Mouse (Mus musculus): ENCODE measurements around the gene Crat. TPM values are rescaled to one million over a fixed set of nuclear protein-coding genes. Genes with fewer than 3 reads are reported as not detected.
A peak's percentile ranks its signal among the peaks of the same experiment; 100 is the strongest.

Gene Crat
- total RNA-seq, 2 experiments from 2014 or later = 33.2 to 33.3 TPM

GRCm38 (mm10) chr2:30379307-30379706 lies 36.3 kb downstream of the Crat start:
- intact Hi-C loops (cut with DNase I) = no loop called here
- no peak for DNase-seq

GRCm38 (mm10) chr2:30377721-30378120 lies 37.9 kb downstream of the Crat start:
- intact Hi-C loops (cut with DNase I) = no loop called here
- DNase-seq = no peak

- no peak for DNase-seq
- intact Hi-C loops (cut with DNase I) = no loop called here
These were observed 39.7 kb downstream of the Crat start for GRCm38 (mm10) chr2:30375893-30376292.

GRCm38 (mm10) chr2:30372726-30373125 lies 42.9 kb downstream of the Crat start:
- intact Hi-C loops (cut with DNase I) = no loop called here

GRCm38 (mm10) chr2:30371544-30371943 lies 44.1 kb downstream of the Crat start:
- intact Hi-C loops (cut with DNase I) = no loop called here
- DNase-seq = no peak

More at GRCm38 (mm10) chr2:30372726-30373125, 42.9 kb downstream of the Crat start:
- no peak for DNase-seq

- intact Hi-C loops (cut with DNase I) = no loop called here
- no peak for DNase-seq
These were observed 49.4 kb downstream of the Crat start for GRCm38 (mm10) chr2:30366203-30366602.

GRCm38 (mm10) chr2:30365281-30366069 lies 50.1 kb downstream of the Crat start:
- intact Hi-C loops (cut with DNase I) = no loop called here
- DNase-seq = no peak

GRCm38 (mm10) chr2:30363773-30364650 lies 51.6 kb downstream of the Crat start, which contains the start of gene Miga2:
Miga2 (plus strand) TSS chr2:30364233.
- intact Hi-C loops (cut with DNase I) = no loop called here
- DNase-seq = peak; percentile 99

- DNase-seq = no peak
- intact Hi-C loops (cut with DNase I) = no loop called here
These were observed 52.7 kb downstream of the Crat start for GRCm38 (mm10) chr2:30362865-30363264.

- intact Hi-C loops (cut with DNase I) = no loop called here
- DNase-seq = no peak
These were observed 55.0 kb downstream of the Crat start for GRCm38 (mm10) chr2:30360626-30361025.

GRCm38 (mm10) chr2:30358533-30359531 lies 56.8 kb downstream of the Crat start, which contains the start of gene Sh3glb2:
Sh3glb2 (minus strand) TSS chr2:30359337.
- intact Hi-C loops (cut with DNase I) = no loop called here

GRCm38 (mm10) chr2:30357552-30358510 lies 57.8 kb downstream of the Crat start:
- no peak for DNase-seq
- intact Hi-C loops (cut with DNase I) = no loop called here

More at GRCm38 (mm10) chr2:30358533-30359531, 56.8 kb downstream of the Crat start, which contains the start of gene Sh3glb2:
- peak; percentile 88 for DNase-seq

- intact Hi-C loops (cut with DNase I) = no loop called here
- no peak for DNase-seq
These were observed 58.7 kb downstream of the Crat start for GRCm38 (mm10) chr2:30356906-30357305.

GRCm38 (mm10) chr2:30356266-30356665 lies 59.3 kb downstream of the Crat start:
- DNase-seq = no peak
- intact Hi-C loops (cut with DNase I) = no loop called here

GRCm38 (mm10) chr2:30355861-30356260 lies 59.8 kb downstream of the Crat start:
- intact Hi-C loops (cut with DNase I) = no loop called here
- DNase-seq = no peak

GRCm38 (mm10) chr2:30351149-30351548 lies 64.5 kb downstream of the Crat start:
- intact Hi-C loops (cut with DNase I) = no loop called here

More at GRCm38 (mm10) chr2:30351149-30351548, 64.5 kb downstream of the Crat start:
- no peak for DNase-seq

Measured in left cerebral cortex, postnatal 4 days (tissue).